Mouse (Mus musculus): ENCODE measurements around the gene Polrmt.

The Polrmt gene

DNA sequence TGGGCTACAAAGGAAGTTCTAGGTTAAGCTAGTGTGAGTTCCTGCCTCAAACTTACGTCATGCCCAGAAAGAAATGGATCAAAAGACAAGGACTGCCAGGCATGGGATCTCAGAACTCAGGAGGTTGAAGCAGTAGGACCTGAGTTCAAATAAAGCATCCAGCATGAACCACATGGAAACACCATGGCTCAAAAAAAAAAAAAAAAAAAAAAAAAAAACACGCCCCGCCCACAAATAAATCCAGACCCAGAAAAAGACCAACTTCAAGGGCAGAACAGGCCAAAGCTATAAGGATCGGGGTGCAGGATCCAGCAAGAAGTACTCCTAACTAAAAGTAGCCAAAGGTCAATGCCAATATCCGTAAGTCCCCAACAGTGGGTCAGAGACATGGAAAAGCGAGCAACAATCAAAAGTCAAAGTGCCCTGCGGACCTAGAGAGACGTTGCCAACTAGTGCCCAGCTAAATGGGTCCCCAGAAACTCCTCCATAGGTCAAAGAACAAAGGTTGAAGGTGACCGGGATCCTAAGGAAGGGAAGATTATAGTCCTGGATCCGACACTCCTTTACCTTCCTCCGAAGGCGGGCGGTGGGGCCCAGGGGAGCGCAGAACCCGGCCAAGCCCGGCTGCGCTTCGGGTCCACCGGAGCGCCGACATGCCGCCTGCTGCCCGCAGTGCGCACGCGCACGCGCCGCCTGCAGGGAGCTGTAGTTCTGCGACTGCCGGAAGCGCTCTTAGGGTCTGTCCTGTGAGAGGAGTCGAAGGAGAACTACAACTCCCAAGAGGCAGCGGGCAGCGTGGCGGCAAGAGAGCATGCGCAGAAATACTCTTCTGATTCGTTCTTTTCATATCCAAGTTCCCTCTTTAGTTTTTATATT, at the start of gene Polrmt:
Gene Polrmt (minus strand): TSS at position 684 of the 876 bp plus-strand sequence.
- DNase-seq (ENCODE audit: low read depth, low spot score): peak; percentile 97

DNA sequence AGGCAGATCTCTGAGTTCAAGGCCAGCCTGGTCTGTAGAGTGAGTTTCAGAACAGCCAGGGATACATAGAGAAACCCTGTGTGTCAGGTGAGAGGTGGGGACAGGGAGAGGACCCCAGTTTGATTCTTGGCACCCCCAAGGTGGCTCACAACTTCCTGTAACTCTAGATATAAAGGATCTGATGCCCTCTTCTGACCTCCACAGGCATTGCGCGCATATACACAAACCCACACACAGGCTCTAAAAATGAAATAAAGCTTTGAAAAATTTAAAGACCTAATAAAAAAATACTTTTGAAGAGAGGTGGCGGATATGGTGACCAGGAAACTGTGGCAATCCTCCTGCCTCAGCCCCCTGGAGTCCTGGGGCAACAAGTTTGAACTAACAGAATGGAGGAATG, 49.5 kb upstream of the Polrmt start:
- no peak for DNase-seq (ENCODE audit: low read depth, low spot score)

DNA sequence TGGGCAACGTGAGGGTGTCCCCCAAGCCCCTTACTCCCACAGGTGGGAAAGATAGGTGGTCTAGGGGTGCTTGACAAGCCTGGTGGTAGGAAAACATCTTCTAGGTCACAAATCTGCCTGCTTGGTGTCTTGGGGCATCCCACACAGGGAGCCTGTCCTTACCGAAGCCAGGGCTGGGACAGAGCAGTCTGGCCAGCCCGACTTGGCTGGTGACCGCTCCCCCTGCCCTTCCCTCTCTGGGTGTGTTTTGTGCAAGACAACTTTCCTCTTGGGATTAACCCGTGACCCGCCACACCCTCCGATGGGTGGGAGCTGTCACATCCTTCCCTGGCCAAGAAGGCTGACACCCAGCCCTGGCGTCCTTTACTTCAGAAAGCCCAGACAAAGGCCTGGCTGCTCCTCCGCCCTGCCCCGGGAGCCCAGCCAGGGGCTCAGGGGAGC, 48.1 kb upstream of the Polrmt start:
- DNase-seq (ENCODE audit: low read depth, low spot score): no peak

DNA sequence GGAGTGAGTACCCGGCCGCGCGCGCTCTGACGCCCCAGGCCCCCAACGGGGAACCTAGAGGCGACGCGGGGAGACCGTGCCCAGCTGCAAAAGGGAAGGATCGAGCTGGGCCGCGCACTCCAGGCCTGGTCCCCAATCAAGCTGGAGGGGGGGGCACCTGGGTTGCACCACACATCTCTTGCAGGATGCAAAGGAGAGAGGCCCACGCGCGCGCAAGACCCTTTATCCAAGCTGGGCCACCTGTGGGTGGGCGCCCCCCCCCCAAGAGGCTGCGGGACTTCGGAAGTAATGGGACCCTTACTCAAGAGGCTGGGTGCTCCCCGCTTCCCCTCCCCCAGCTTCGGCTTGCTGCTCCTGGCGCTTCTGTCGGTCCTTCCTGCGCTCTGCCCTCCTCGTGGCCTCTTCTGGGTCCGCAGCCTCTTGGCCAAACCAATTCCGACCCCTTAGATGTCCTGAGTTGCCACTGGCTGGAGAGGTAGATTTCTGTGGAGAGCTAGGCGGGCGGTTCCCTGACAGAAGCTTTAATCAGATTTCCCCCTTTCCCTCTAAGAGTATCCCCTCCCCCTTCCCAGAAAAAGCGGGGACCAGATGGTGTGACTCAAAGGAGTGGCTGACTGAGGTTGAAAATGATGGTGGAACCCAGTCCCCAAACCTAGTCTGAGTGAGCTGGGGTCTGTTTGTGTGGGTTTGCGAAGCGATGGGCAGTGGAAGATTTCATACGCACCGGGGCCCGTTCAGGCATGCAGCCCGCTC, 47.5 kb upstream of the Polrmt start:
- DNase-seq (ENCODE audit: low read depth, low spot score): peak; percentile 35

DNA sequence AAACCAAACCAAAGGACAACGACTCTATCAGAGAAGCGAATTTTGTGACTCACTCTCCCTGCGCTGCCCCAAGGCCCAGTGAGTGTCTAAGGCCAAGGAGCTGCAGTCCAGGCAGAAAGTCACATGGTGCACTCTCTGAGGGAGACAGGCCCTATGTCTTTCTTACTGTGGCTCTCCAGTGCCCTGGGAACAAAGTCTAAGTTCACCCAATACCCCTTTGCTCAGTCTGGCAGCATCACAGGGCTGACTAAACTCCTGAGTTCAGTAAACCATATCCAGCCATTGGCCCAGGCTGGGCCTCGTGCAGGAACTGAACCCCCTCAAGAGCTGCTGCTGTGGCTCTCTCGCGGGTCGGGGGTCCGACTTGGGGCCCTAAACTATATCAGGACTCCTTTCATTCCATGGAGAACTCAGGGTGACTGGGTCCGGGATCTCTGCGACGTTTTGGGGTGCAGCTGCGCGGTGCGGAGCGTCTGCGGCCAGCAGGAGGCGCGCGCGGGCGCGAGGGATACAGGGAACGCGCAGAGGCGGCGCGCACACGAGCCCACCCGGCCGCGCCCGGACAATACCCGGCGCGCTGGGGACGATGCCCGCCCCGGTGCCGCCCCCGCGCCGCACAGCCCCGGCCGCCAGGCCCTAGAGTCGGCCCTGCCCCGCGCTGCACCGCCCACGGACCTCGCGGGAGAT, 46.8 kb upstream of the Polrmt start, which contains the start of gene Palm:
Gene Palm (plus strand): TSS at position 522 of the 687 bp plus-strand sequence.
- DNase-seq (ENCODE audit: low read depth, low spot score): peak; percentile 71

DNA sequence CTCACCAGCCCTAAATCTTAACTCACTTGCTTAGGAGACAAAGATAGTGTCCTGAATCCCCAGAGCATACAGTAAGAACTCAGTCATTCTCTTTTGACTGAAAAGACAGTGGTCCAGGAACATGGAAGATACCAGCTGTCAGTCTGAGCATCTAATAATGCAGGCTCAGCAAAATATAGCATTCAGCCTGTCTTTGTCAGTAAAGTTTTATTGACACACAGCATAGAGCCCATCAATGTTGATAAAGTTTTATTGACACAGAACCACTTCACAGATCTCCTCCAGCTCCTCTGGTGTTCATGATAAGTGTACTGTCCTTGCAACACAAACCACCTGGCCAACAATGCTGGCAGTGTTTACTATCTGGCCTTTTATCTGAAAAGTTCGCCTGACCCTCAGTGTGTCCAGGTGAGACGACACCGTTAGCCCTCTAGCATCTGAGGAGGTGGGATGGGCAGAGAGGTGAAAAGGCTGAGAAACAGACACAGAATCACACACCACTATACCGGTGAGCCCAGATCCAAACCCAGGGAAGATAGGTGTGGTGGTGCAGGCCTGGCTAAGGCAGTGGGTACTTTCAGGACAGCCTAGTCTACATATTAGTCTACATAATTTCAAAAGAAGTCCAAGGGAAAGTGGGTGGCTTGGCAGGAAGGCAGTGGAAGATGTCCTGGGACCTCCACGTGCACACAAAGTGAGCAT, 46.1 kb upstream of the Polrmt start:
- no peak for DNase-seq (ENCODE audit: low read depth, low spot score)

DNA sequence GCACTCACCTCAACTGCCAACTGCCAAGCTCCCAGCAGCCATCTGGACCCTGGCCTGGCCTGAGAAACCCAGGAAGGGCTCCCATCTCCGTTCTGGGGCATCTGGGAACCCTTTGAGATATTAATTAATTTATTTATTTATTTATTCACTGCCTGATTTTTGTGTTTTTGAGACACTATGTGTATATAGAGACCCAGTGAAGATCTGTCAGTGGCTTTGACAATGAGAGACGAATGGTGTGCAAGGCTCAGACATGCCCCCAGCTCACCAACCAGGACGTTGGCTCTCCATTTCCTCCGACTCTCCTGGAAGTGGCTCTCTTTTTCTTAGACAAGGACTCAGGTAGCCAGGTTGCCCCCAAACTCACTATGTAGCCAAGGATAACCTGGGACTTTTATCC, 44.5 kb upstream of the Polrmt start, which contains the start of gene Prss57:
Gene Prss57 (minus strand): TSS at position 101 of the 400 bp plus-strand sequence.
- DNase-seq (ENCODE audit: low read depth, low spot score): no peak

DNA sequence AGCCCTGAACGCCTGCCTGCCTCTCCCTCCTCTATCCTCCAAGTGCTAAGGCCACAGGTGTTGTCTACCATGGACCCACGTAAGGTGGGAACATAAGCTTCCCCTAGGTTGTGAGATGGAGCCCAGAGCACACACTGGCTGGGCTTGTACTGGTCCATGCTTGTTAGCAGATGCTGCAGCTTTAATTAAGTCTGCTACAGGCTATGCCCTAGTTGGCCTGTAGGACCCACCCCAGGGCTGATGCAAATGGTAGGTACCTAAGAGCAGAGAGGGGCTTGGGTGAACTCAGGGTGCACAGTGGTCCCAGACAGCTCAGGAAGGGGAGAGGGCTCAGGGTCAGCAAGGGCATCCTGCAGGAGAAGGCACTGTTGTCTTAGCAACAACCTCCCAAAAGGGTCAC, 43.2 kb upstream of the Polrmt start:
- no peak for DNase-seq (ENCODE audit: low read depth, low spot score)

DNA sequence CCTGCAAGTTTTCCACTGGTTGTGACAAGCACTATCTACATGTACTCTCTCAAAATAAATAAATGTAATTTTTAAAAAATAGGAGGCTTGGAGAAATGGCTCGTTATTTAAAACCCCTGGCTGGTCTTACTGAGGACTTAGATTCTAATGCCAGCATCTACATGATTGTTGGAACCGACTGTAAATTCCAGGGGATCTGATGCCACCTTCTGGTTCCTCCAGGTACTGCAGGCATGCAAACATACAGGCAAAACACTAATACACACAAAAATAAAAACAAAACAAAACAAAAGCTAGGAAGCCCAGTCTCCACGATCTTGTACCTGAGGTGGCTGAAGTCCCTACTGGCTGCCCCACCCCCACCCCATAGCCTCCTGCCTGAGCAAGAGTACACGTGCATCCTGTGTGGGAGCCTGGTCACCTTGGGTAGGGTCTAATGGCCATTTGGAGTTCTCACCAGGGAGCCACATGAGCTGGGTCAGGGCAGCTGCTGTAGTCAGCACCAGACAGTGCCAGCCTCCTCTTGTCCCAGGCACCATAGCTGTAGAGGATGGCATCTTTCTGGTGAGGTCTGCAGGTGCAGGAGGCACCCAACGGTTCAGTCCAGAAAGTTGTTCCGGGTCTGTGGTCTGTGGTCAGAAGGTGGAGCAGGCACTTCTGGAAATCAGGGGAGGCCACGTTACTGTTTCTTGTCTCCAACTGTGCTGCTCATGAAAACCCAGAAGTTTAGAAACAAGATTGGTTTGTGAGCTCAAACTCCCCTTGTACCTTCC, 42.2 kb upstream of the Polrmt start:
- DNase-seq (ENCODE audit: low read depth, low spot score): peak; percentile 75

DNA sequence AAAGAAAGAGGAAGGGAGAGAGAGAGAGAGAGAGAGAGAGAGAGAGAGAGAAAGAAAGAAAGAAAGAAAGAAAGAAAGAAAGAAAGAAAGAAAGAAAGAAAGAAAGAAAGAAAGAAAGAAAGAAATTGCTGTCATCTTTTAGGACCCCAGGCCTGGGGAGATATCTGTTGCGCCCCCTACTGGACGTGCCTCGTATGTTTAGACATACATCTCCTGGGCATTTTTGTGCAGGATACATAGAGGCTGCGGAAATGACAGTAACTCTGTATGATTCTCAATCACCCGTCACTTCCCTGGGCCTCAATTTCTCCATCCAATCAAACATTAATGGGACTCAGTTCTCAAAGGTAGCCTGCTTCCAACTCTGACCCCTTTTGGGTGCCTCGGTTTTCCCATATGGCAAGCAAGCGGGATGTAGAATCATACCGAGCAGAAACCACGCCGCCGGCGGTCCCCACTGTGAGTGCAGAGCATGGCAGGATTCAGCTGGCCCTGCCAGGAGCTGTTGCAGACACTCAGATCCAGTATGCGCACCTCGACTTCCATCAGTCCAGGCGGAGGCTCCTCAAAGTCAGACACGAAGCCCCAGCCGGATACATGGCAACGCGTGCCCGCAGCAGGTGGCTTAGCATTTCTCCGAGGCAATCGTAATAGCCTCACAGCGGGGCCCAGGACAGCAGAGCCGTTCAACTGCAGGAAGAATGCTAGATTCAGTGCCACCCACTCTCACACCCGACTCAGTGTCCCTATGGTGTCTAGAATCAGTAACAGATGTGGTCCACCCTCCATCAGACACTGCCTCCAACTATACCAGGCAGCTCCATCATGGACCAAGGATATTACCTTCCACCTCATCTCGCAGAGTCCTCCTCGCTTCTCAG, 37.8 kb upstream of the Polrmt start:
- no peak for DNase-seq (ENCODE audit: low read depth, low spot score)

DNA sequence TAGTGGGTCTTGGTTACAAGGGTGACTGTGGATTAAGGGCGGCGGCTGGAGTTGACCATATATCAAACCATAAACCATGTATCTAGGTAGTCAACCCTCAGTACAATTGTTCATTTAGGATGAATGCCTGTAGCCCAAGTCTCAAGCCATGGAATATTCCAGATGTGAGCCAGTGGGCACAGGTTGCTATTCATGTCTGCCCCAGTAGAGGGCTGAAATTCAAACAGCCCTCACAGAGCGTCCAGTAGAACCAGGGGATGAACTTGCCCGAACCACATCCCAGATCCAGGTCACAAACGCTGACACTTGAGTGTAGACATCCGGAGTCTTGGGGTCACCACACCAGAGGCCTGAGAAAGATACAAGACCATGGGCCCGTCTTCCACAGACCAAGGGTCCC, 36.7 kb upstream of the Polrmt start:
- no peak for DNase-seq (ENCODE audit: low read depth, low spot score)

DNA sequence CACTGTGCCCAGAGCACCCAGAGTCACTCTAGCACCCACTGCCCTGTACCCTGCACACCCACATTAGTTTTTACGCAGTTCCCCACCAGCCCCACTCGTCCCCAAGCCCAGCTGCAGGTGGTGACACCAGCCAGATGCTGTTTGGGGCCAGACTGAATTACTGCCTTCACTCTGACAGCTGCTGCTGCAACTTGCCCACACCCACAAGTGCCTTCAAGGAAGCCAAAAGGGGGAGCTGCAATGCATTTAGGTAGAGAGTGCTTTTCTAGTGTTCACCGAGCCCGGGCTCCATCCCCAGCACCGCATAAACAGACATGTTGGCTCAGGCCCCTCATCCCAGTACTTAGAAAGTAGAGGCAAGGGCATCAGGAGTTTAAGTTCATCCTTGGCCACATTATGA, 35.6 kb upstream of the Polrmt start:
- DNase-seq (ENCODE audit: low read depth, low spot score): no peak

DNA sequence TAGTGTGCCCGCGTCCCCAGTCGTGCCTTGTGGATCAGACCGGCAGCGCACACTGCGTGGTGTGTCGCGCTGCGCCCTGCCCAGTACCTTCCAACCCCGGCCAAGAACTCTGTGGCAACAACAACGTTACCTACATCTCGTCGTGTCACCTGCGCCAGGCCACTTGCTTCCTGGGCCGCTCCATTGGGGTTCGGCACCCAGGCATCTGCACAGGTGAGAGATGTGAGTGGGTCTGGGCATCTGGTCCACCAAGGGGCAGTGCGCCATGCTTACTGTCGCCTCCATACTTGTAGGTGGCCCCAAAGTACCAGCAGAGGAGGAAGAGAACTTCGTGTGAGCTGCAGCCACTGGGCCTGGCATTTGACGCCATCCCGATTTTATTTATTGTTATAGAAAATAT, 34.8 kb upstream of the Polrmt start:
- no peak for DNase-seq (ENCODE audit: low read depth, low spot score)

DNA sequence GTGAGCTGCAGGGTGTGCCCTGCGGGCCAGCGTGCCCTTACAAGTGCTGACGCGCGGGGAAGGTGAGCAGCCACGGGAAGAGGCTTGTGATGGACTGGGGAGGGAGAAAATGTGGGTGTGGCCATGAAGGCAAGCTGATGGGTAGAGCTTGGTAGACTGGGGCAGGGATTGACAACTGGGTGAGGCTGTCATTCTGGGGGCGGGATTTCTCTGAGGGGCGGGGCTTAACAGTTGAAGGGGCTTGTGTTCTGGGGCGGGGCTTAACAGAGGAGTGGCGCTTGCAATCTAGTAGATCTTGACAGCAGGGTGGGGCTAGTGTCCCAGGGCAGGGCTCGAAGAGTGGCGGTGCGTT, 34.3 kb upstream of the Polrmt start:
- DNase-seq (ENCODE audit: low read depth, low spot score): no peak

DNA sequence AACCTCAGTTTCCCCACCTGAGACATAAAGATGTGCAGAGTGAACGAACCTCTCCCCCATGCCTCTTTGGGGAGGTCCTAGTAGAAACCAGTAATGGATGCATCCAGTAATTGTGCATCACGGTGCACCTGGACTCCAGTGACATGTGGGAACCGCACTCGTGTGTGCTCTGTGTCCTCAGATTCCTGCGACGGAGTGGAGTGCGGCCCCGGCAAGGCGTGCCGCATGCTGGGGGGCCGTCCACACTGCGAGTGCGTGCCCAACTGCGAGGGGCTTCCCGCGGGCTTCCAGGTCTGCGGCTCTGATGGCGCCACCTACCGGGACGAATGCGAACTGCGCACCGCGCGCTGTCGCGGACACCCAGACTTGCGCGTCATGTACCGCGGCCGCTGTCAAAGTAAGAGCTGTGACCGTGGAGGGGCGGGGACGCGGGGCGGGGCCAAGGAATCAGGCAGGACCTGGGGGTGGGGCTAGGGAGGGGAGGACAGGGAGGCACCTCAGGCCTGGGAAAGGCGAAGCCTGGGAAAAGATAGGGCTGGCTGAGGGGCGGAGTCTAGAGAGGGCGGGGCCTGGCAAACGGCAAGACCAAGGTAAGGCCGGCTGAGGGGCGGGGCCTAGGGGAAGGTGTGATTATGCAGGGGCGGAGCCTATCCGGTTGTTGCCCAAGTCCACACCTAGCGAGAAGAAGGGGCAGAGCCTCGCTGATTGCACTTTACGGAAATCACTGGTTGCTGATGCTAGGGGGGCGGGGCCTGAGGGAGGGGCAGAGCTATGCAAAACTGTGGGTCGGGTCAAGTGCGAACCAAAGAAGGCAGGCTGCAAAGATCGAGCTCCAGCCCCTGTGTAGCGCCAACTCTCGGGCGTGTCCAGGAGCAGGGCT, 33.6 kb upstream of the Polrmt start:
- DNase-seq (ENCODE audit: low read depth, low spot score): peak; percentile 95

DNA sequence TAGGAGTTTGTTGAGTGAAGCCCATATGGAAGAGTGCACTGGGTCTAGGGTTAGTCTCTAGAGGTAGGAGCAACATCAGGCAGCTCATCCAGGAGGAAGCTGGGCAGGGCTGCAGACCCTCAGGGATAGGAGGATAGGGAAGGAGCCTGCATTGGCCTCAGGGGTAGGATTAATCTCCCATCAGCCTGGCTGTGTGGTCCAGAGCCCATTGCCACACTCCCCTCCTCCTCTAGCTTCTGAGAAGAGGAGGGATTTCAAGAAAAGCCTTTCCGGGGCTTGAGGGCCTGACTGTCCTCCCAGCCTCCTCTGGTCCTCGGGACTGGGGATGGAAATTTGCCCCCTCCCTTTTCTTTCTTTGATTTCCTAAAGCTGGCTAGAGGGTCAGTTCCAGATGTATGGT, 32.8 kb upstream of the Polrmt start:
- no peak for DNase-seq (ENCODE audit: low read depth, low spot score)

DNA sequence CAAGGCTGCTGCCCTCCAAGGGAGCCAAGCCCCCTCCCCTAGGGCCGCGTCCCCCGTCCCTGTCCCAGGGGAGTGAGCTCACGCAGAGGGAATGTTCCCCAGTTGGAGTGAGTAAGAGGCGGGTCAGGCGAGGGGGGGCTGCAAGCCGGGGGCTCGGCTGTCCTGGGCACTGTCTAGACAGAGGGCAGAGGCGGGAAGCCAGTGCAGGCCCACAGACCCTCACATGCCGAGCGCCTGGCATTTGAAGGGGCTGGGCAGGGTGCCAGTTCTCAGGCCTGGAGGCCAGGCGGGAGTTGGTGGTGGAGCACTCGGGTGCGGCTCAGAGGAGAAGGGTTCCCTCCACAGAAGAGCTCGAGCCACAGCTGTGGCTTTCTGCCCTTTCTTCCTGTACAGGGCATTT, 31.6 kb upstream of the Polrmt start:
- no peak for DNase-seq (ENCODE audit: low read depth, low spot score)

DNA sequence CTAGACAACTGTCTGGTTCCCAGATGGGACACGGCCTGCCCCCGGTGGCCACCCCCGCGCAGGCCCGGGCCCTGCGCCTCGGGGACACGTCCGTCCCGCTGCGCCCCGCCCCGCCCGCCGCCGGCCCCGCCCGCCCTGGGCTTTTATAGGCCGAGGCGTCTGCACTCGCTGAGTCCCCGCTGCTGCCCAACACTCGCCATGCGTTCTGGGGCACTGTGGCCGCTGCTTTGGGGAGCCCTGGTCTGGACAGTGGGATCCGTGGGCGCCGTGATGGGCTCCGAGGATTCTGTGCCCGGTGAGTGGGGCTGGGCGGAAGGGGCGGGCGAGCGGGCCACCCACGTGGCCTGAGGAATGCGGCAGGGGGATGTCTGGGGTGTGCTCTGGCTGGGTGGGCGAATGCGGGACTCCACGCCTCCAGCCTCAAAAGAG, 30.7 kb upstream of the Polrmt start, which contains the start of gene Fstl3:
Gene Fstl3 (plus strand): TSS at position 170 of the 429 bp plus-strand sequence.
- no peak for DNase-seq (ENCODE audit: low read depth, low spot score)

Data from forelimb bud, embryonic 11.5 days (tissue).